Comparison of ENCODE assay signal across 18 mouse cellular contexts in genomic region chr6:21277343-21277933, GRCm38 (mm10).
DNase-seq lines count a peak whose midpoint lies in the region; ATAC-seq and TF ChIP-seq lines count a peak whose summit lies in the region.
"Had no signal": no experiment of that assay in that cellular context is flagged by ENCODE, and none has a peak within 500 bp of the region (broad histone marks: within the 10 kb centered on the region; RNA-seq: fewer than 3 reads in every experiment).

No protein-coding gene starts in this region.

- H3K4me2 ChIP-seq in heart, postnatal 0 days (ENCODE audit: low read depth, low read length), result peak overlapping the region; percentile 46
- no peak overlapping the region for H3K4me2 ChIP-seq in forebrain, embryonic 15.5 days (replicated peaks)
- H3K4me2 ChIP-seq: hindbrain, embryonic 15.5 days; lung, embryonic 15.5 days had no signal

- H3K4me3 ChIP-seq in heart, postnatal 0 days (ENCODE audit: low read depth, low read length), result no peak overlapping the region
- H3K4me3 ChIP-seq in heart, embryonic 10.5 days, result no peak overlapping the region
- no peak overlapping the region for H3K4me3 ChIP-seq in forebrain, embryonic 15.5 days
- H3K4me3 ChIP-seq: hindbrain, embryonic 15.5 days; lung, embryonic 15.5 days had no signal

- TF ChIP-seq CTCF in heart, postnatal 0 days (IDR thresholded peaks at IDR 0.05; ENCODE audit: low read depth), result no peak

- H3K9me3 ChIP-seq in heart, postnatal 0 days (replicated peaks; ENCODE audit: control insufficient read depth, low read length), result no peaks in the 10 kb centered on the region
- no peaks in the 10 kb centered on the region for H3K9me3 ChIP-seq in heart, embryonic 10.5 days
- peaks cover 2% of the 10 kb centered on the region; the same call in 1 of the 2 replicates for H3K9me3 ChIP-seq in forebrain, embryonic 15.5 days
- H3K9me3 ChIP-seq: hindbrain, embryonic 15.5 days; lung, embryonic 15.5 days had no signal

- TF ChIP-seq EP300 in heart, postnatal 0 days (IDR thresholded peaks at IDR 0.05; ENCODE audit: low read depth), result no peak

- H3K9ac ChIP-seq in heart, postnatal 0 days (replicated peaks; ENCODE audit: low read depth, low read length), result no peak overlapping the region
- no peak overlapping the region for H3K9ac ChIP-seq in forebrain, embryonic 15.5 days (replicated peaks)
- H3K9ac ChIP-seq: hindbrain, embryonic 15.5 days; liver, embryonic 14.5 days; lung, embryonic 15.5 days had no signal

- no peaks in the 10 kb centered on the region for H3K36me3 ChIP-seq in heart, postnatal 0 days (replicated peaks; ENCODE audit: control insufficient read depth, insufficient read depth, low read length)
- H3K36me3 ChIP-seq in heart, embryonic 10.5 days, result no peaks in the 10 kb centered on the region
- H3K36me3 ChIP-seq in forebrain, embryonic 15.5 days, result no peaks in the 10 kb centered on the region
- H3K36me3 ChIP-seq: hindbrain, embryonic 15.5 days; lung, embryonic 15.5 days had no signal

- no peaks in the 10 kb centered on the region for H3K4me1 ChIP-seq in heart, postnatal 0 days (ENCODE audit: control insufficient read depth, insufficient read depth)
- H3K4me1 ChIP-seq in heart, embryonic 10.5 days, result no peaks in the 10 kb centered on the region
- peaks cover 8% of the 10 kb centered on the region; the same call in 1 of the 2 replicates for H3K4me1 ChIP-seq in forebrain, embryonic 15.5 days
- H3K4me1 ChIP-seq: hindbrain, embryonic 15.5 days; lung, embryonic 15.5 days had no signal

- no peaks in the 10 kb centered on the region for H3K27me3 ChIP-seq in heart, postnatal 0 days (ENCODE audit: control insufficient read depth, insufficient read depth, low read length)
- H3K27me3 ChIP-seq in heart, embryonic 10.5 days (ENCODE audit: insufficient read depth, poor library complexity, severe bottlenecking), result no peaks in the 10 kb centered on the region
- H3K27me3 ChIP-seq in forebrain, embryonic 15.5 days, result no peaks in the 10 kb centered on the region
- H3K27me3 ChIP-seq: hindbrain, embryonic 15.5 days; lung, embryonic 15.5 days had no signal

- ATAC-seq in heart, postnatal 0 days (ENCODE audit: insufficient read depth, low read depth), result peak; percentile 17; the same call in 1 of the 2 replicates
- ATAC-seq in forebrain, embryonic 15.5 days (replicated peaks), result peak; percentile 53; the same call in 1 of the 2 replicates
- ATAC-seq: intestine, embryonic 16.5 days had no signal

- WGBS in heart, postnatal 0 days, result 37% methylated on average over 6 of the region's 6 CpGs
- WGBS in heart, embryonic 10.5 days, result 71% methylated on average over 6 of the region's 6 CpGs
- WGBS in forebrain, embryonic 15.5 days, result 6% methylated on average over 6 of the region's 6 CpGs

- no peak for DNase-seq in heart, postnatal 0 days (ENCODE audit: low spot score)
- DNase-seq in heart, embryonic 10.5 days (ENCODE audit: low spot score), result no peak
- DNase-seq in right cerebral cortex, postnatal 10 days (ENCODE audit: low spot score in 2 of 2), result peak; percentile 21 to 39
- DNase-seq in right cerebral cortex, postnatal 25 days, result no peak
- DNase-seq in c-Kit-positive CD71-positive TER-119-positive erythroid progenitor cells, embryonic 14.5 days (ENCODE audit: low spot score), result no peak
- no peak for DNase-seq in adrenal gland, postnatal 36 days
- DNase-seq: adrenal gland, adult 8-10 months; cerebellum, adult 11-12 months; cerebellum, postnatal 14 days; heart, postnatal 10 days; lung, postnatal 4 days; spleen, adult 18-20 months; thymus, postnatal 36 days had no signal

- no peak overlapping the region for H3K27ac ChIP-seq in heart, postnatal 0 days (ENCODE audit: low read depth)
- H3K27ac ChIP-seq in heart, embryonic 10.5 days, result no peak overlapping the region
- H3K27ac ChIP-seq in forebrain, embryonic 15.5 days (replicated peaks), result no peak overlapping the region
- H3K27ac ChIP-seq: hindbrain, embryonic 15.5 days; liver, embryonic 14.5 days; lung, embryonic 15.5 days had no signal

Comparison
In these comparisons a context has a peak if more than half of its experiments do, and no peak if none do; other contexts are left out.
1. DNase-seq: peak in right cerebral cortex, postnatal 10 days (2 of 2); none in heart, postnatal 0 days (single experiment), heart, embryonic 10.5 days (single experiment), right cerebral cortex, postnatal 25 days (single experiment), c-Kit-positive CD71-positive TER-119-positive erythroid progenitor cells, embryonic 14.5 days (single experiment) and adrenal gland, postnatal 36 days (0 of 2).